Mouse (Mus musculus) liver, embryonic 14.5 days (tissue): ENCODE measurements around the gene Robo3. TPM values are rescaled to one million over a fixed set of nuclear protein-coding genes. Genes with fewer than 3 reads are reported as not detected.

ENCODE experiments used
- ATAC-seq: fragments of 200-750 bp; cut with Nextera tagmentation; 2 replicates; pipeline ENCODE4 v1.8.0; 2017; ENCODE audit warnings: moderate number of reproducible peaks, mild to moderate bottlenecking, moderate library complexity; ENCODE audit not compliant: insufficient read depth
- DNase-seq, 3 experiments: peaks; one replicate each; pipeline ENCODE4 v3.0.0-alpha.2; 2012 to 2013; ENCODE audit warnings: low read depth in 3 of 3, low spot score in 3 of 3
- H3K27ac ChIP-seq: fragments of 300-500 bp; sonication (generic); 2 replicates; pipeline ENCODE4 v1.5.1; 2014; ENCODE audit warnings: moderate library complexity, mild to moderate bottlenecking, control low read depth, inconsistent platforms
- H3K27me3 ChIP-seq: fragments of 300-500 bp; sonication (generic); 2 replicates; pipeline ENCODE4 v1.6.1; 2014; ENCODE audit warnings: mild to moderate bottlenecking, low read length, moderate library complexity; ENCODE audit not compliant: control insufficient read depth, insufficient read depth
- H3K36me3 ChIP-seq: fragments of 300-500 bp; sonication (generic); replicated peaks from 2 replicates; pipeline ENCODE4 v1.6.1; 2014; ENCODE audit warnings: low read depth; ENCODE audit not compliant: control insufficient read depth, insufficient read depth
- H3K4me1 ChIP-seq, 2 experiments: fragments of 200-500 bp in 1 of 2; fragments of 300-500 bp in 1 of 2; sonication (generic) in 1 of 2; replicated peaks; 2 replicates each; pipeline ENCODE4 v1.6.1; 2012 to 2014; ENCODE audit warnings: antibody characterized with exemption in 1 of 2, inconsistent platforms in 1 of 2, low read length in 1 of 2; ENCODE audit not compliant: control insufficient read depth in 2 of 2, insufficient read depth in 2 of 2
- H3K4me2 ChIP-seq: fragments of 300-500 bp; sonication (generic); 2 replicates; pipeline ENCODE4 v1.6.1; 2014; ENCODE audit warnings: low read depth, mild to moderate bottlenecking, control low read depth, moderate library complexity
- H3K4me3 ChIP-seq, 2 experiments: fragments of 200-500 bp in 1 of 2; fragments of 300-500 bp in 1 of 2; sonication (generic) in 1 of 2; 2 replicates each; pipeline ENCODE4 v1.5.1; 2012 to 2014; ENCODE audit warnings: low read depth in 2 of 2, low read length in 2 of 2, mild to moderate bottlenecking in 2 of 2, control low read depth in 1 of 2, inconsistent platforms in 1 of 2, moderate library complexity in 1 of 2; ENCODE audit not compliant: insufficient read depth in 1 of 2
- H3K9ac ChIP-seq: fragments of 300-500 bp; sonication (generic); replicated peaks from 2 replicates; pipeline ENCODE4 v1.6.1; 2014; ENCODE audit warnings: mild to moderate bottlenecking, control low read depth, moderate library complexity
- H3K9me3 ChIP-seq: fragments of 300-500 bp; sonication (generic); 2 replicates; pipeline ENCODE4 v1.6.1; 2016; ENCODE audit warnings: low read length, mixed read lengths; ENCODE audit not compliant: control insufficient read depth
- CTCF ChIP-seq: IDR thresholded peaks from 2 replicates; pipeline ENCODE4 v1.5.1; 2016; ENCODE audit warnings: antibody characterized with exemption, low read depth, control low read depth
- EP300 ChIP-seq: IDR thresholded peaks from 2 replicates; pipeline ENCODE4 v1.6.1; 2016; ENCODE audit warnings: antibody characterized with exemption, low read depth
- WGBS: fragments of 180-500 bp; shearing (Covaris S2); extraction: QIAGEN DNeasy Blood & Tissue Kit; methylation state at CpG from one replicate; pipeline ENCODE4 v1.1.7; 2014; ENCODE audit not compliant: insufficient replicate concordance; 5-methylcytosine and 5-hydroxymethylcytosine counted together
- polyA plus RNA-seq, 2 experiments: library from polyadenylated mRNA; depleted of rRNA in 1 of 2; stranded (reverse) in 1 of 2; unstranded in 1 of 2; fragments of >200 nt; fragmentation: Nextera tagmentation in 1 of 2; extraction: Ambion mirVana in 1 of 2; gene quantifications; 2 replicates each; pipeline versions ENCODE4 v1.2.1 to v1.2.3; 2012 to 2014

Robo3 gene
- polyA plus RNA-seq, 2 experiments: 0.05 to 0.25 TPM

GRCm38 (mm10) chr9:37455868-37456267 is 22.8 kb upstream of the Robo3 start:
- no peak overlapping the region for H3K27ac ChIP-seq
- peaks cover 83% of the 10 kb centered on the region for H3K27me3 ChIP-seq
- no peak overlapping the region for H3K4me2 ChIP-seq
- no peaks in the 10 kb centered on the region for H3K4me1 ChIP-seq
- H3K36me3 ChIP-seq: no peaks in the 10 kb centered on the region
- 6% methylated on average over 8 of the region's 8 CpGs for WGBS
- H3K9ac ChIP-seq: no peak overlapping the region
- TF ChIP-seq CTCF: no peak
- TF ChIP-seq EP300: no peak
- H3K4me3 ChIP-seq: no peak overlapping the region
- no peak for DNase-seq
- H3K9me3 ChIP-seq: no peaks in the 10 kb centered on the region
- no peak for ATAC-seq

- no peak overlapping the region for H3K4me2 ChIP-seq
- ATAC-seq: no peak
- no peak overlapping the region for H3K4me3 ChIP-seq
- H3K27ac ChIP-seq: no peak overlapping the region
- no peak overlapping the region for H3K9ac ChIP-seq
- H3K4me1 ChIP-seq: no peaks in the 10 kb centered on the region
- DNase-seq: no peak
- H3K36me3 ChIP-seq: no peaks in the 10 kb centered on the region
- 13% methylated on average over 3 of the region's 3 CpGs for WGBS
- peaks cover 74% of the 10 kb centered on the region for H3K27me3 ChIP-seq
- no peak for TF ChIP-seq EP300
- TF ChIP-seq CTCF: no peak
- H3K9me3 ChIP-seq: no peaks in the 10 kb centered on the region
Observed at GRCm38 (mm10) chr9:37454991-37455390, 21.9 kb upstream of the Robo3 start.

- no peak overlapping the region for H3K4me3 ChIP-seq
- no peaks in the 10 kb centered on the region for H3K36me3 ChIP-seq
- WGBS: 12% methylated on average over 6 of the region's 6 CpGs
- peaks cover 65% of the 10 kb centered on the region for H3K27me3 ChIP-seq
- H3K4me1 ChIP-seq: no peaks in the 10 kb centered on the region
- no peak for ATAC-seq
- H3K9me3 ChIP-seq: no peaks in the 10 kb centered on the region
- TF ChIP-seq EP300 (no peak), CTCF (no peak)
- H3K4me2 ChIP-seq: no peak overlapping the region
- no peak overlapping the region for H3K9ac ChIP-seq
- no peak for DNase-seq
- H3K27ac ChIP-seq: no peak overlapping the region
Observed at GRCm38 (mm10) chr9:37454011-37454492, 21.0 kb upstream of the Robo3 start.

GRCm38 (mm10) chr9:37453328-37453727 is 20.3 kb upstream of the Robo3 start:
- Histone ChIP-seq H3K4me1 (no peaks in the 10 kb centered on the region), H3K36me3 (no peaks in the 10 kb centered on the region), H3K27me3 (peaks cover 58% of the 10 kb centered on the region), H3K4me3 (no peak overlapping the region), H3K4me2 (no peak overlapping the region), H3K9me3 (no peaks in the 10 kb centered on the region), H3K27ac (no peak overlapping the region), H3K9ac (no peak overlapping the region)
- 28% methylated on average over 4 of the region's 4 CpGs for WGBS
- no peak for ATAC-seq
- TF ChIP-seq CTCF (no peak), EP300 (no peak)
- DNase-seq: no peak

- Histone ChIP-seq H3K36me3 (no peaks in the 10 kb centered on the region), H3K27me3 (peaks cover 48% of the 10 kb centered on the region), H3K27ac (no peak overlapping the region), H3K4me3 (no peak overlapping the region), H3K4me1 (no peaks in the 10 kb centered on the region), H3K9me3 (no peaks in the 10 kb centered on the region), H3K9ac (no peak overlapping the region), H3K4me2 (no peak overlapping the region)
- WGBS: 4% methylated on average over 5 of the region's 5 CpGs
- ATAC-seq (no peak), DNase-seq (no peak)
- TF ChIP-seq EP300 (no peak), CTCF (no peak)
Observed at GRCm38 (mm10) chr9:37452401-37452800, 19.4 kb upstream of the Robo3 start.
